Mouse (Mus musculus) testis, adult 2 months (tissue): ENCODE results near the gene Xab2. TPM values are rescaled to one million over a fixed set of nuclear protein-coding genes. Genes with fewer than 3 reads are reported as not detected.

Experiments used
- H3K27ac ChIP-seq: fragments of 200-500 bp; 2 replicates; pipeline ENCODE4 v1.5.1; 2012; ENCODE audit warnings: low read depth, low read length; ENCODE audit not compliant: control insufficient read depth, insufficient read depth
- H3K27me3 ChIP-seq: fragments of 200-500 bp; 2 replicates; pipeline ENCODE4 v1.6.1; 2012; ENCODE audit warnings: mild to moderate bottlenecking, low read length, moderate library complexity; ENCODE audit not compliant: control insufficient read depth, insufficient read depth
- H3K36me3 ChIP-seq: fragments of 200-500 bp; 2 replicates; pipeline ENCODE4 v1.6.1; 2012; ENCODE audit warnings: mild to moderate bottlenecking, low read length; ENCODE audit not compliant: control insufficient read depth, insufficient read depth
- H3K4me1 ChIP-seq: fragments of 200-500 bp; 2 replicates; pipeline ENCODE4 v1.6.1; 2012; ENCODE audit warnings: low read length; ENCODE audit not compliant: control insufficient read depth, insufficient read depth
- H3K4me3 ChIP-seq: fragments of 200-500 bp; 2 replicates; pipeline ENCODE4 v1.5.1; 2012; ENCODE audit warnings: low read depth, mild to moderate bottlenecking, low read length, moderate library complexity, mixed read lengths; ENCODE audit not compliant: control insufficient read depth
- CTCF ChIP-seq: fragments of 200-500 bp; IDR thresholded peaks from 2 replicates; pipeline ENCODE4 v1.5.1; 2012; ENCODE audit warnings: low read depth, mild to moderate bottlenecking, inconsistent platforms, low read length, moderate library complexity; ENCODE audit not compliant: control insufficient read depth, insufficient read depth, insufficient replicate concordance
- POLR2A ChIP-seq: fragments of 200-500 bp; IDR thresholded peaks from 2 replicates; pipeline ENCODE4 v1.6.1; 2012; ENCODE audit warnings: low read depth, mild to moderate bottlenecking, inconsistent platforms, low read length, moderate library complexity; ENCODE audit not compliant: control insufficient read depth
- polyA plus RNA-seq: library from polyadenylated mRNA; depleted of rRNA; stranded (reverse); fragments of >200 nt; gene quantifications from 2 replicates; pipeline ENCODE4 v1.2.3, GENCODE M21; 2012

Gene Xab2
- polyA plus RNA-seq, 1 experiment: 65.9 TPM

DNA sequence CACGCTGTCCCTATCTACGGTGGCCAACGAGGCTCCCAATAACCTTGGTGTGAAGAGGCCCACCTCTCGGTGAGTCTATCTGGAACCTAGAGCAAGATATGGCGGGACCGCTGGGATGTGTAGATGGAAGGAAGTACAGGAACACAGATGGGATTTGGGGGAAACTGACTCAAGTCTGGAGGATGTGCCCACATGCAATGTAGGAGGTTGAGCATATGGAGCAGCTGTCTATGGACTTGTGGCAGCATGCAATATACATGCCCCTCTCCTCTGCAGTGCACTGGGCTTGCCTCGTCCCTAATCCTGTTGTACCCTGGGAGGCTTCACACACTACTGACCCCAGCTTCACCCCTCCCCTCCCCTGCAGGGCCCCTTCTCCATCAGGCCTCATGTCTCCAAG is 13.3 kb downstream of the Xab2 start:
- Histone ChIP-seq H3K36me3 (peaks cover 4% of the 10 kb centered on the region), H3K27ac (no peak overlapping the region), H3K4me1 (no peaks in the 10 kb centered on the region), H3K27me3 (no peaks in the 10 kb centered on the region), H3K4me3 (no peak overlapping the region)
- no peak for TF ChIP-seq POLR2A
- no peak for TF ChIP-seq CTCF

DNA sequence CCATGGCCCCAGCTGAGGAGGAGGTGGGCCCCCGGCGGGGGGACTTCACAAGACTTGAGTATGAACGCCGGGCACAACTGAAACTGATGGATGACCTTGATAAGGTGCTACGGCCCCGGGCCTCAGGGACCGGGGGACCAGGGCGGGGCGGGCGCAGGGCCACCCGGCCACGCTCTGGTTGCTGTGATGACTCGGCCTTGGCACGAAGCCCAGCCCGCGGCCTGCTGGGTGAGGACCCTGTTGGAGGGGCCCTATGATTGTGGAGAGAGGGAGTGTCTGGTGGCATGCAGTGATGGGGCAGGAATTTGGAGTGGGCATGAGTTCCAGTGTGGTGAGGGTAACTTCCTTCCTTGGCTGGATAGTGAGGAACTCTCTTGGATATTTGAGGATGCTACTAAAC is 14.5 kb downstream of the Xab2 start:
- Histone ChIP-seq H3K36me3 (peaks cover 4% of the 10 kb centered on the region; the same call in 1 of the 2 replicates), H3K4me1 (no peaks in the 10 kb centered on the region), H3K4me3 (no peak overlapping the region), H3K27me3 (no peaks in the 10 kb centered on the region), H3K27ac (no peak overlapping the region)
- no peak for TF ChIP-seq CTCF
- no peak for TF ChIP-seq POLR2A

DNA sequence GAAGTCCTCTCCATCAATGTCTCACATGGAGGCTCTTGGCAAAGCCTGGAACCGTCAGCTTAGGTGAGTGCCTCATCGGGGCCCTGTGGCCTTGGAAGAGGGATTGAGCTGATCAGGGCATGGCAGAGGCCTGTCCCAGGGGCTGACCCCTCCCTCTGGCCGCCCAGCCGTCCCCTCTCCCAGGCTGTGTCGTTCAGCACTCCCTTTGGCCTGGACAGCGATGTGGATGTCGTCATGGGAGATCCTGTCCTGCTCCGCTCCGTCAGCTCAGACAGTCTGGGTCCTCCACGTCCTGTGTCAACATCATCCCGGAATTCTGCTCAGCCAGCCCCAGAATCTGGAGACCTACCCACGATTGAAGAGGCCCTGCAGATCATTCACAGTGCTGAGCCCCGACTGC is 17.7 kb downstream of the Xab2 start:
- H3K4me1 ChIP-seq: no peaks in the 10 kb centered on the region
- TF ChIP-seq POLR2A (no peak), CTCF (no peak)
- H3K4me3 ChIP-seq: peak overlapping the region; percentile 14; the same call in 1 of the 2 replicates
- H3K36me3 ChIP-seq: no peaks in the 10 kb centered on the region
- no peak overlapping the region for H3K27ac ChIP-seq
- no peaks in the 10 kb centered on the region for H3K27me3 ChIP-seq

DNA sequence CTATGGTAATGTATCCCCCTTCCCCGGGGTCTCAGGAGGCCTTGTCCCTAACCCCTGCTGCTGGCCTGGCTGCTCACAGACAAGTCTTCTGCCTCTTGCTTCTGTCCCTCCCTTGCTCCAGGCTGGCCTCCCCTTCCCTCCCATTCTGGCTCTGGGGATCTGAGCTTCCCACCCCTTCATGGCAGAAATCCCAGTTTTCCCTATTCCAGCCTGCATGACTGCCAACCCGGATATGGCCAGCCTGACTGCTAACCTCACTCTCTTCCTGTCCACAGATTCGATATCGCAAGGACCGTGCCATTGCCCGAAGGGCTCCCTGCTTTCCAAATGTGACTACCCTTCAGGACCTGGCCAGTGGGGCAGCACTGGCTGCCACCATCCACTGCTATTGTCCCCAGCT is 20.7 kb downstream of the Xab2 start:
- H3K4me3 ChIP-seq: no peak overlapping the region
- H3K36me3 ChIP-seq: no peaks in the 10 kb centered on the region
- H3K27ac ChIP-seq: no peak overlapping the region
- H3K4me1 ChIP-seq: no peaks in the 10 kb centered on the region
- TF ChIP-seq POLR2A (no peak), CTCF (no peak)
- H3K27me3 ChIP-seq: no peaks in the 10 kb centered on the region

DNA sequence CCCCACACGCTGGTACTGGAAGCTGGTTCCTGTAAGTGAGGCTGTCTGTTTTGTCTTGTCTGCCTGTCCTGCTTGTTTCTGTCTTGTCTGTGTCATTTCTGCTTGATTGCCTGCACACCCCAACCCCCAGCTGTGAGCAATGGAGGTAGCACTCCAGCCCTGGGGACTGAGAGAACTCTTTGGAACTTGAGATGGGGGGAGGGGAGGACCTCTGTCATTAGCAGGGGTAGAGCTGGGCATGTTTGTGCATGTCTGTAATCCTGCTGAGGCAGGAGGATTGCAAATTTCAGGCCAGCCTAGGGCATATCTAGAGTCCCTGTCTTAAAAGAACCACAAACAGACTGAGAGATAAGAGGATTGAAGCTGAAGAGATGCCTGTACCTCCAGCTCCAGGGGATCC is 21.9 kb downstream of the Xab2 start:
- no peak overlapping the region for H3K4me3 ChIP-seq
- H3K27ac ChIP-seq: no peak overlapping the region

DNA sequence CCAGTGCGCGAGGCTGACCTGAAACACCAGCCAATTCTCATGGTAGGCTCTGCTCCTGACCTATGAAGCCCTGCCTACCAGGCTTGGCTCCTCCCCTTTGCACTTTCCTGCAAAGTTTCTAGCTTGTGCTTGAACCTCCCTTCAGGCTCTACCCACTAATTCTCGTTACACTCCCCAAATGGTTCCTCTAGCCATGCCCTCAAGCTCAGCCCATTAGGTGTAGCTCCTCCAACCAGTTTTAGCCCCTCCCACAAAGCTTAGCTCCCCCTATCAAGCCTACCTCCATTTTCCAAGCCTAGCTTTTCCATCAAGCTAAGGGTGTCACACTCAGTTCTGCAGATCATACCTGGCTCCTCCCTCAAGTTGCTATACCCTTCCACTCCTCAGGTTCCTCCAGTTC is 23.1 kb downstream of the Xab2 start:
- no peaks in the 10 kb centered on the region for H3K27me3 ChIP-seq
- no peak overlapping the region for H3K27ac ChIP-seq
- no peaks in the 10 kb centered on the region for H3K4me1 ChIP-seq
- H3K4me3 ChIP-seq: no peak overlapping the region
- no peaks in the 10 kb centered on the region for H3K36me3 ChIP-seq
- TF ChIP-seq CTCF: no peak
- TF ChIP-seq POLR2A: no peak

More for the DNA sequence above, 21.9 kb downstream of the Xab2 start:
- Histone ChIP-seq H3K36me3 (no peaks in the 10 kb centered on the region), H3K27me3 (no peaks in the 10 kb centered on the region), H3K4me1 (no peaks in the 10 kb centered on the region)
- TF ChIP-seq POLR2A: no peak
- no peak for TF ChIP-seq CTCF

DNA sequence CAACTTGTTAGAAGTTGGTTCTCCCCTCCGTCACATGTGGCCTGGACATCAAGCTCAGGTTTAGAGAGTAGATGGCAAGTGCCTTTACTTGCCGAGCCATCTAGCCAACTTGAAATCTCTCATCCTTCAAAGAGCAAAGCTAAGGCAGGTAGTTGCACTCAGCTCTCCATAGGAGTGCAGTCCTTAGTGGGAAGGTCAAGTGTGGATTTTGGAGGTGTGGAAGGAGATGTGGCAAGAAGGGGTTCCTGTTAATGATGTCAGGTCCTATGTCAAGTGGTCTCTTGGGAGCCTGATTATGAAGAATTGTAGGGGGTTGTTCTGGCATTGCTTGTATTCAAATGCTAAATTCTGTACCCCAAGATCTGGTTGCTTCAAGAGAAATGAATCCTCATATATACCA is 26.6 kb downstream of the Xab2 start:
- TF ChIP-seq POLR2A (no peak), CTCF (no peak)
- Histone ChIP-seq H3K27ac (no peak overlapping the region), H3K4me1 (no peaks in the 10 kb centered on the region), H3K27me3 (no peaks in the 10 kb centered on the region), H3K4me3 (no peak overlapping the region), H3K36me3 (no peaks in the 10 kb centered on the region)

DNA sequence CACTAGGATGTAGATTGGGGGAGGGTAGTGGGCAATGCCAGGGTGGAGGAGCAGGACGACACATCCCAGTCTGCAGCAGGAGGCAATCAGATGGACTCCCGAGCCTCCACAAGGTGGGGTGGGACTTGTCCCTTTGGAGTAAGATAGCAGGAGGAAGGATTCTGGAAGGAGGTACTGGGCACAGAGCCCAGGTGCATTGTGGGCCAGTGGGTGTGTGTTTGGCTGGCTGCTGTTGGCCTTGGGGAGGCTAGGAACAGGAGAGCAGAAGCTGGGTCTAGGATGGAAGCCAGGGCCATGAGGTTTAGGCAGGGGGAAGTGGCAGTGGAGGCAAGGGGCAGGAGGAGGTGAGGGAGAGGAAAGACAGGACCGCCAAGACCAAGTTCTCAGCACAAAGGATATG is 27.6 kb downstream of the Xab2 start:
- H3K27ac ChIP-seq: no peak overlapping the region
- no peaks in the 10 kb centered on the region for H3K36me3 ChIP-seq
- H3K27me3 ChIP-seq: no peaks in the 10 kb centered on the region
- H3K4me1 ChIP-seq: no peaks in the 10 kb centered on the region
- H3K4me3 ChIP-seq: no peak overlapping the region
- TF ChIP-seq POLR2A (no peak), CTCF (no peak)
